Mouse (Mus musculus) thymus, adult 2 months (tissue): Measurements from ENCODE around the gene Kdm5a.

Experiments
- CTCF ChIP-seq: fragments of 200-500 bp; IDR thresholded peaks from 2 replicates; pipeline ENCODE4 v1.5.1; 2012; ENCODE audit warnings: mild to moderate bottlenecking, control low read depth, low read length, moderate library complexity, borderline replicate concordance; ENCODE audit not compliant: control insufficient read depth, poor library complexity, insufficient read depth; ENCODE audit errors: extremely low read depth
- POLR2A ChIP-seq: fragments of 200-500 bp; IDR thresholded peaks from 2 replicates; pipeline ENCODE4 v1.6.1; 2012; ENCODE audit warnings: mild to moderate bottlenecking, low read length, control low read depth, moderate library complexity; ENCODE audit not compliant: control insufficient read depth, poor library complexity, insufficient read depth; ENCODE audit errors: extremely low read depth

DNA sequence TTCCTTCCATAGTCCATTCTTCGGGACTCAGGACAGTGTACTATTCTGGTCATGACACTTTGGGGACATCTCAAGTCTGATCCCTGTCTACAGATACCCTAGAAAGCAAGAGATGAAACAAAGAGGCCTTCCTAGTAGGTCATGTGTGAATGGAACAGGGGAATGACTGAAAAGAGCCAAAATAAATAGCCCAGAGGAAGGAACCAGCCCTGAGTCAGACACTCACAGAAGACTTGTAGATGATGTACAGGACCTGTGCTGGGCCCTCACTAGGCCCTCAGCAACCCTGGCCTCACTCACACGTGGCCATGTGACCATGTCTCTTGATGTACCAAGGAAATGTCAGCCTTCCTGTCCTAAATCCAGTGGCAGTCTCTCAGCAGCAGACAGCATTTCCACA, 125.5 kb downstream of the Kdm5a start:
- TF ChIP-seq POLR2A (no peak), CTCF (no peak)
